Mouse (Mus musculus) ES-E14 (cell line): ENCODE results near the gene Ifi205. TPM values are rescaled to one million over a fixed set of nuclear protein-coding genes. Genes with fewer than 3 reads are reported as not detected.

ENCODE experiments used
- DNase-seq: peaks from one replicate; pipeline ENCODE4 v3.0.0-alpha.2; 2013; ENCODE audit warnings: low read depth, low spot score
- H3K27ac ChIP-seq: 2 replicates; pipeline ENCODE4 v1.5.1; 2012; ENCODE audit warnings: low read depth, mild to moderate bottlenecking, low read length, moderate library complexity, mixed read lengths; ENCODE audit not compliant: poor library complexity, insufficient read depth, severe bottlenecking
- H3K36me3 ChIP-seq: 2 replicates; pipeline ENCODE4 v1.6.1; 2012; ENCODE audit warnings: mild to moderate bottlenecking, low read length, moderate library complexity, mixed read lengths; ENCODE audit not compliant: control insufficient read depth, poor library complexity, insufficient read depth, severe bottlenecking
- H3K4me1 ChIP-seq, 2 experiments: fragments of 150-350 bp in 1 of 2; sonication (generic) in 1 of 2; 2 replicates each; pipeline ENCODE4 v1.6.1; 2012; ENCODE audit warnings: low read length in 2 of 2, mild to moderate bottlenecking in 1 of 2, mixed read lengths in 1 of 2; ENCODE audit not compliant: control insufficient read depth in 2 of 2, insufficient read depth in 2 of 2, poor library complexity in 1 of 2
- H3K4me3 ChIP-seq, 2 experiments: fragments of 150-350 bp in 1 of 2; sonication (generic) in 1 of 2; 2 replicates each; pipeline ENCODE4 v1.5.1; 2012; ENCODE audit warnings: low read length in 2 of 2, low read depth in 1 of 2, mild to moderate bottlenecking in 1 of 2, mixed read lengths in 1 of 2; ENCODE audit not compliant: insufficient read depth in 1 of 2, poor library complexity in 1 of 2, severe bottlenecking in 1 of 2
- H3K9ac ChIP-seq: 2 replicates; pipeline ENCODE4 v1.6.1; 2012; ENCODE audit warnings: low read depth, mild to moderate bottlenecking, low read length, mixed read lengths; ENCODE audit not compliant: poor library complexity, insufficient read depth, severe bottlenecking
- H3K9me3 ChIP-seq: fragments of 150-350 bp; sonication (generic); 2 replicates; pipeline ENCODE4 v1.6.1; 2012; ENCODE audit warnings: low read depth, mild to moderate bottlenecking, low read length; ENCODE audit not compliant: control insufficient read depth, insufficient read depth
- CHD2 ChIP-seq: IDR thresholded peaks from 2 replicates; pipeline ENCODE4 v1.6.1; 2014; ENCODE audit warnings: mild to moderate bottlenecking, low read depth, low read length, inconsistent platforms
- HCFC1 ChIP-seq: IDR thresholded peaks from 2 replicates; pipeline ENCODE4 v1.6.1; 2012; ENCODE audit warnings: low read length, inconsistent platforms, borderline replicate concordance; ENCODE audit not compliant: insufficient read depth
- MAFK ChIP-seq: IDR thresholded peaks from 2 replicates; pipeline ENCODE4 v1.6.1; 2014; ENCODE audit warnings: mild to moderate bottlenecking, low read depth, low read length, inconsistent platforms; ENCODE audit not compliant: insufficient read depth
- ZC3H11A ChIP-seq: IDR thresholded peaks from 2 replicates; pipeline ENCODE4 v1.6.1; 2012; ENCODE audit warnings: low read depth, mild to moderate bottlenecking, inconsistent platforms, low read length, borderline replicate concordance
- ZNF384 ChIP-seq: IDR thresholded peaks from 2 replicates; pipeline ENCODE4 v1.6.1; 2012; ENCODE audit warnings: low read depth, low read length, inconsistent platforms
- in situ Hi-C, 2 experiments: fragments of 600-800 bp; cut with MboI; formaldehyde crosslinking; loops; one replicate each; pipeline ENCODE4 v1.15.1; 2025; ENCODE audit warnings: low sequenced_read_pairs in 2 of 2, inconsistent platforms in 1 of 2; ENCODE audit not compliant: unreplicated experiment in 2 of 2
- total RNA-seq: library from RNA; depleted of rRNA; stranded (reverse); fragments of 300-350 nt; gene quantifications from 2 replicates; pipeline ENCODE4 v1.2.3, GENCODE M21; 2012; rRNA removed

The Ifi205 gene
- total RNA-seq = not detected in 2 replicates

DNA sequence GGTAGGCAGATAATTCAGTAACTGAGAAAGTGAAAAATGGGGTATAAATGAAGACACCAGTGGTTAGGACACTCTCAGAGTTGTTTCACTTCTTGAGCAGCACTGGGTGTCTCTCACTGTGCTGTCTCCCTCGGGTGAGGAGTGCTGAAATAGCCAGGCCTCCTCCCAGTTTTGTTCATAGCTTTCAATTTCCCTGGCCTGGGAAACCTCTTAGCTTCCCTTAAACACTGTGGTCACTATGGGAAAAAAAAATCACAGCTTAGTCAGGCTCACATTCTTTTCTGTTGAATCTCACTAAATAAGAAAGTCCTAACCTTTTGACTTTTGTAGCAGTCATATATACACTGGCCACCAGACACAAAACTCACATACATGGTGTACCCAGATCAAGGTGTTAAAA, at the start of gene Ifi205:
Gene Ifi205, minus strand, starts transcription at position 113 of the 400 bp plus-strand sequence.
- Histone ChIP-seq H3K36me3 (no peaks in the 10 kb centered on the region), H3K9me3 (no peaks in the 10 kb centered on the region), H3K4me1 (no peaks in the 10 kb centered on the region), H3K27ac (no peak within 1 kb of the TSS), H3K9ac (no peak within 1 kb of the TSS), H3K4me3 (no peak within 1 kb of the TSS)
- TF ChIP-seq MAFK (no peak), ZNF384 (no peak), CHD2 (no peak), HCFC1 (no peak), ZC3H11A (no peak)
- in situ Hi-C loops = no loop called here
- DNase-seq = no peak

GRCm38 (mm10) chr1:174066305-174066704, 34.7 kb upstream of the Ifi205 start, which contains the start of gene Olfr430:
Olfr430 (plus strand) TSS chr1:174066605.
- Histone ChIP-seq H3K9ac (no peak within 1 kb of the TSS), H3K27ac (no peak within 1 kb of the TSS), H3K4me3 (no peak within 1 kb of the TSS), H3K9me3 (no peaks in the 10 kb centered on the region), H3K36me3 (no peaks in the 10 kb centered on the region), H3K4me1 (no peaks in the 10 kb centered on the region)
- DNase-seq = no peak
- TF ChIP-seq MAFK (no peak), ZC3H11A (no peak), HCFC1 (no peak), ZNF384 (no peak), CHD2 (no peak)
- in situ Hi-C loops = no loop called here

- H3K36me3 ChIP-seq = no peaks in the 10 kb centered on the region
- DNase-seq = no peak
- in situ Hi-C loops = no loop called here
- no peaks in the 10 kb centered on the region for H3K9me3 ChIP-seq
- H3K9ac ChIP-seq = no peak overlapping the region
- no peak overlapping the region for H3K4me3 ChIP-seq
- H3K4me1 ChIP-seq = no peaks in the 10 kb centered on the region; a peak in 1 of 4 replicates
- no peak overlapping the region for H3K27ac ChIP-seq
- TF ChIP-seq CHD2 (no peak), ZNF384 (no peak), MAFK (no peak), ZC3H11A (no peak), HCFC1 (no peak)
Observed at GRCm38 (mm10) chr1:174055248-174055647, 23.6 kb upstream of the Ifi205 start.

GRCm38 (mm10) chr1:174052981-174053380, 21.4 kb upstream of the Ifi205 start:
- Histone ChIP-seq H3K4me3 (no peak overlapping the region), H3K9ac (no peak overlapping the region), H3K27ac (no peak overlapping the region), H3K4me1 (no peaks in the 10 kb centered on the region; a peak in 1 of 4 replicates), H3K36me3 (no peaks in the 10 kb centered on the region), H3K9me3 (no peaks in the 10 kb centered on the region)
- no peak for DNase-seq
- in situ Hi-C loops = no loop called here
- TF ChIP-seq HCFC1 = no peak
- no peak for TF ChIP-seq MAFK
- no peak for TF ChIP-seq ZC3H11A
- TF ChIP-seq CHD2 = no peak
- no peak for TF ChIP-seq ZNF384

DNA sequence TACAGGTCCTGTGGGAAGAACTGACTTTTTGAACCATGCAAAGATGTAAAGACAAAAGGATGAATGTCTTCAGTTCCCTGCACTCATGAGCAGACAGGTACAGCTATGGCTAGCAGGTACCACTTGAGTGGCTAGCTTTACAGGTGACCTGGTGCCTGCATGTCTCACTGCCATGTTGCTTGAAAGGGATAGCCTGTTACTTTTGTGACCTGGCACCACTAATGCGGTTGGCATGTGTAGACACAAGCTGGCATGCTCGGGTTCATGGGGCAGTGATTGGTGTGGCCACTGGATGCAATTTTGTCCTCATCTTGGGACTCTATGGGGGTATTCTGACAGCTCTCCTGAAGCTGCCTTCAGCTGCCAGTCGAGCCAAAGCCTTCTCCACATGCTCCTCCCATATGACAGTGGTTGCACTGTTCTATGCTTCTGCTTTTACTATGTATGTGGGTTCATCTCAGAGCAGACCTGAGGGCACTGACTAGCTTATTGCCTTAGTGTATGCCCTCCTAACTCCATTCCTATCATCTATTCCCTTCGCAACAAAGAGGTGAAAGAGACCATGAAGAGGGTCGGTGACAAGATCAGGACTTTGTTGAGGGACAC, 20.4 kb upstream of the Ifi205 start:
- in situ Hi-C loops = no loop called here
- Histone ChIP-seq H3K9ac (no peak overlapping the region), H3K4me3 (no peak overlapping the region), H3K4me1 (no peaks in the 10 kb centered on the region; a peak in 1 of 4 replicates), H3K36me3 (no peaks in the 10 kb centered on the region), H3K27ac (no peak overlapping the region), H3K9me3 (no peaks in the 10 kb centered on the region)
- TF ChIP-seq ZC3H11A = no peak
- no peak for TF ChIP-seq MAFK
- no peak for TF ChIP-seq ZNF384
- TF ChIP-seq CHD2 = no peak
- DNase-seq = no peak
